Mouse (Mus musculus) cerebellum, adult 2 months (tissue): ENCODE results near the gene Retreg1. TPM values are rescaled to one million over a fixed set of nuclear protein-coding genes. Genes with fewer than 3 reads are reported as not detected.

Experiments
- DNase-seq, 2 experiments: peaks; one replicate each; pipeline ENCODE4 v3.0.0; 2021
- H3K27ac ChIP-seq: fragments of 200-500 bp; 2 replicates; pipeline ENCODE4 v1.5.1; 2012; ENCODE audit warnings: low read length, control low read depth, inconsistent platforms; ENCODE audit not compliant: insufficient read depth
- H3K27me3 ChIP-seq: fragments of 200-500 bp; 2 replicates; pipeline ENCODE4 v1.6.1; 2012; ENCODE audit warnings: inconsistent platforms, mild to moderate bottlenecking, low read length, moderate library complexity; ENCODE audit not compliant: control insufficient read depth, insufficient read depth
- H3K4me1 ChIP-seq: fragments of 200-500 bp; 2 replicates; pipeline ENCODE4 v1.6.1; 2011; ENCODE audit warnings: low read length; ENCODE audit not compliant: control insufficient read depth, insufficient read depth
- H3K4me3 ChIP-seq: fragments of 200-500 bp; replicated peaks from 2 replicates; pipeline ENCODE3; 2011; ENCODE audit warnings: mild to moderate bottlenecking, low read depth, low read length, control low read depth; ENCODE audit not compliant: insufficient read depth
- CTCF ChIP-seq: fragments of 200-500 bp; IDR thresholded peaks from 2 replicates; pipeline ENCODE4 v1.5.1; 2011; ENCODE audit warnings: low read depth, mild to moderate bottlenecking, control low read depth, low read length, moderate library complexity, borderline replicate concordance; ENCODE audit not compliant: insufficient read depth
- POLR2A ChIP-seq: fragments of 200-500 bp; IDR thresholded peaks from 2 replicates; pipeline ENCODE4 v1.6.1; 2011; ENCODE audit warnings: low read length, control low read depth, borderline replicate concordance; ENCODE audit not compliant: insufficient read depth
- WGBS: fragments of 180-500 bp; shearing (Covaris S2); methylation state at CpG from one replicate; pipeline ENCODE4 v1.1.7; 2018; 5-methylcytosine and 5-hydroxymethylcytosine counted together
- polyA plus RNA-seq: library from polyadenylated mRNA; depleted of rRNA; stranded (reverse); fragments of >200 nt; gene quantifications from 2 replicates; pipeline ENCODE4 v1.2.3, GENCODE M21; 2012; rRNA removed

Gene Retreg1
- polyA plus RNA-seq, 1 experiment = 26.6 TPM

- TF ChIP-seq CTCF (no peak), POLR2A (no peak)
- 71% methylated on average over 3 of the region's 3 CpGs for WGBS
Observed at GRCm38 (mm10) chr15:26008621-26009020, 165.6 kb downstream of the Retreg1 start.

DNA sequence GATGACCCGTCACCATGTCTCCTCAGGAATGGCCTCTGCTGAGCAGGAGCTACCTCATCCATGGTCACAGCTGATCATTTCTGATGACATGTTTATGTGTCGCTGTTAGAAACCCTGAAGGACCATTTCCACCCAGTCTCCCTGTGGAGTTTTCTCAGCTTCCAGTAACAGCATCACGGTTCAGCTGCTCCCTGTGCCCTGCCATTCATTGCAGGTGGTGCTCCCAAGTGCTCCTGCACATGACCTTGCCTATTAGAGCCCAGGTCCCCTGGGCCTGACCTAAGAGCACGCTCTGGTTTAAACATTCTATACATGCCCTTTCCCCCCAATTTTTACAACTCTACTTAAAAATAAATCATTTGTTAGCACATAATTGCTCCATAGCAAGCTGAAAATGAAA is 169.9 kb downstream of the Retreg1 start:
- 68% methylated on average over 4 of the region's 4 CpGs for WGBS
- Histone ChIP-seq H3K4me1 (no peaks in the 10 kb centered on the region), H3K27ac (no peak overlapping the region), H3K27me3 (no peaks in the 10 kb centered on the region), H3K4me3 (no peak overlapping the region)
- no peak for DNase-seq
- TF ChIP-seq CTCF = no peak
- no peak for TF ChIP-seq POLR2A

More at GRCm38 (mm10) chr15:26008621-26009020, 165.6 kb downstream of the Retreg1 start:
- H3K4me1 ChIP-seq = no peaks in the 10 kb centered on the region
- H3K27ac ChIP-seq = no peak overlapping the region
- H3K4me3 ChIP-seq = no peak overlapping the region
- no peak for DNase-seq
- H3K27me3 ChIP-seq = no peaks in the 10 kb centered on the region

DNA sequence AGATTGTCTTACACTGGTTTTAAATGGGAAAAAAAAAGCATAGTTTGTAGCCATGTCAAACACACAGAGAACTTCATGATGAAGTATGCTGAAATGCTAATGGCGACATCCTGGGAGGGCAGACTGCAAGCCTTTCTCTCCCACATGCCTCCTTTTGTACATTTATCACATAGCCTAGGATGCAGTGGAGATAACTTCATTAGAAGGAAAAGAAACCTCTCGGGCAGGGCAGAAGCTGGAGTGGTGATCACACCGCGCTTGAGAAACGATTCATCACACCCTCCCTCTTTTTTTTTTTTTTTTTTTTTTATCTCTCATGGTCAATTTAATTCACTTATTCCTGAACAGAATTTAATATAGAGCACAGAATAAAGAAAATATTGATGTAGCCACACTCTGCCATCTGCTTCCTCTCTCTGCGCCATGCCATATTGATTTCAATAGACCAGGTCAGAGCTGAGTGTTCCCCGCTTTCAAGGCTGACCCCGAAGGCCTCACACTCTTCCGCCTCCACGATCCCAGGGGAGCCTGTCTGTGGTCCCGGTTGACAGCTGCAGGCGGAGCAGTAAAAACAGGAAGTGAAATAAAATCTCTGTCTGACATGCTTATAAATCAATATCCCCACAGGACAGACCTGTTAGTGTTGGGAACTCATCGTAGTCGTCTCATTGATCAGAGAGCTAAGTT is 173.1 kb downstream of the Retreg1 start:
- DNase-seq = no peak
- Histone ChIP-seq H3K27ac (no peak overlapping the region), H3K4me1 (no peaks in the 10 kb centered on the region), H3K4me3 (no peak overlapping the region), H3K27me3 (no peaks in the 10 kb centered on the region)
- TF ChIP-seq POLR2A (no peak), CTCF (no peak)
- WGBS = 36% methylated on average over 14 of the region's 14 CpGs

DNA sequence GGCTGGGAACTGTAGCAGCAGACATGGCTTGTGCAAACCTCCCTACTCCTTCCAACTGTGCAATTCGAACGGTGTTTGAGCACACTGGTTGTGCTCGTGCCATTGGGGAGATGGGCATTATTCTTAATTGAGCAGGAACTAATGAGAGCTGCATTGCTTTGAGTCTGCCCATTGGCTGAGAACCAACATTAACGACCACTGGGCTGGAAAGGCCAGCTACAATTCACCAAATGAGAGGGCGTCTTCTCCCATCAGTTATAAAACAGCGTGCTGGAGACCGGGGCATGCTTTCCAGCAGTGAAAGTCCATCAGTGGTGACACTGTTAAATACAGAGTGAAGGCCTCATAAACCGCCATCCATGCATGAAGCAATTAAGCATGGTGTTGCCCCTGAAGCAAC is 178.7 kb downstream of the Retreg1 start:
- DNase-seq = no peak
- no peaks in the 10 kb centered on the region for H3K4me1 ChIP-seq
- TF ChIP-seq CTCF (no peak), POLR2A (no peak)
- no peak overlapping the region for H3K4me3 ChIP-seq
- H3K27me3 ChIP-seq = no peaks in the 10 kb centered on the region
- 16% methylated on average over 8 of the region's 8 CpGs for WGBS
- H3K27ac ChIP-seq = no peak overlapping the region

DNA sequence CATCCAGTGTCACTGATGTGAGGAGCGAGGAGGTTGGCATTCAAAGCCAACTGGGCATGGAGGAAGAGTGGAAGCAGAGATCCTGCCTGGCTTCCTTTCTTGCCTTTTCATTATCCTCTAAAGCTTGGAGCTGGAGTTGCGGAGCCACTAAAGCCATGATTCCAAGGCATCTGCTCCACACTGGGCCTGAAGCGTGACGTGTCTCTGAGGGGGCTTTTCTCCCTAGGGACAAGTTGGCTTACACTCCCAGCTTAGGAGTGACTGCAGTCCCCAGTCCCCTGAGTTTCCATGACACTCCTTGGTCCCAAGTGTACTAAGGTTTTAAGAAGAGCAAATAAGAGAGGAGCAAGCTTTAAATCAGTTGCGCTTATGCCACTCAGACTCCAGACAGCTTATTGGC is 179.7 kb downstream of the Retreg1 start:
- H3K27ac ChIP-seq = no peak overlapping the region
- H3K4me3 ChIP-seq = no peak overlapping the region
- TF ChIP-seq POLR2A (no peak), CTCF (no peak)
- WGBS = 48% methylated on average over 5 of the region's 5 CpGs
- no peaks in the 10 kb centered on the region for H3K27me3 ChIP-seq
- no peaks in the 10 kb centered on the region for H3K4me1 ChIP-seq
- DNase-seq = no peak

Other genes with a start within 250 kb of the Retreg1 start
- gene Myo10, start 220.7 kb upstream of the Retreg1 start, polyA plus RNA-seq = 30.0 TPM in 2 replicates
- 29.7 and 30.3 TPM in 2 replicates for gene Zfp622, start 141.2 kb downstream of the Retreg1 start, polyA plus RNA-seq